Mouse (Mus musculus) hindbrain, embryonic 12.5 days (tissue): ENCODE measurements at regions not wholly inside any gene's neighbourhood (a gene's known extent, or its start where the extent isn't known, plus 50 kb on each side); places are given as distances from the start of the nearest gene placed in this dataset.

ENCODE experiments used
- ATAC-seq: fragments of 200-750 bp; cut with Nextera tagmentation; 2 replicates; pipeline ENCODE4 v1.8.0; 2017; ENCODE audit warnings: moderate TSS enrichment; ENCODE audit not compliant: low FRiP score
- H3K27ac ChIP-seq: fragments of 300-500 bp; sonication (generic); 2 replicates; pipeline ENCODE4 v1.5.1; 2016; ENCODE audit warnings: mild to moderate bottlenecking
- H3K27me3 ChIP-seq: fragments of 300-500 bp; sonication (generic); 2 replicates; pipeline ENCODE4 v1.6.1; 2016; ENCODE audit warnings: mild to moderate bottlenecking
- H3K36me3 ChIP-seq: fragments of 300-500 bp; sonication (generic); 2 replicates; pipeline ENCODE4 v1.6.1; 2016; ENCODE audit warnings: mild to moderate bottlenecking
- H3K4me1 ChIP-seq: fragments of 300-500 bp; sonication (generic); 2 replicates; pipeline ENCODE4 v1.6.1; 2016
- H3K4me2 ChIP-seq: fragments of 300-500 bp; sonication (generic); replicated peaks from 2 replicates; pipeline ENCODE4 v1.6.1; 2016; ENCODE audit warnings: mild to moderate bottlenecking
- H3K4me3 ChIP-seq: fragments of 300-500 bp; sonication (generic); 2 replicates; pipeline ENCODE4 v1.5.1; 2016; ENCODE audit warnings: mild to moderate bottlenecking
- H3K9ac ChIP-seq: fragments of 300-500 bp; sonication (generic); 2 replicates; pipeline ENCODE4 v1.6.1; 2016; ENCODE audit warnings: mild to moderate bottlenecking, moderate library complexity
- H3K9me3 ChIP-seq: fragments of 300-500 bp; sonication (generic); replicated peaks from 2 replicates; pipeline ENCODE4 v1.6.1; 2016; ENCODE audit warnings: mild to moderate bottlenecking
- WGBS: fragments of 180-500 bp; shearing (Covaris S2); methylation state at CpG from one replicate; pipeline ENCODE4 v1.1.7; 2016; 5-methylcytosine and 5-hydroxymethylcytosine counted together

- Histone ChIP-seq H3K4me1 (no peaks in the 10 kb centered on the region), H3K4me2 (no peak overlapping the region), H3K27me3 (no peaks in the 10 kb centered on the region), H3K27ac (no peak overlapping the region), H3K4me3 (no peak overlapping the region), H3K9me3 (no peaks in the 10 kb centered on the region), H3K9ac (no peak overlapping the region), H3K36me3 (no peaks in the 10 kb centered on the region)
- 84% methylated on average over 5 of the region's 5 CpGs for WGBS
- ATAC-seq = no peak
These were observed 479.9 kb downstream of the Gm826 start for GRCm38 (mm10) chr2:159853891-159854665.

- Histone ChIP-seq H3K4me3 (no peak overlapping the region), H3K9ac (no peak overlapping the region), H3K4me2 (no peak overlapping the region), H3K27me3 (no peaks in the 10 kb centered on the region), H3K36me3 (no peaks in the 10 kb centered on the region), H3K27ac (no peak overlapping the region), H3K4me1 (no peaks in the 10 kb centered on the region), H3K9me3 (no peaks in the 10 kb centered on the region)
- 83% methylated on average over 4 of the region's 4 CpGs for WGBS
- ATAC-seq = no peak
These were observed 481.0 kb downstream of the Gm826 start for GRCm38 (mm10) chr2:159852959-159853358.

GRCm38 (mm10) chr2:159832488-159833113 lies 501.4 kb downstream of the Gm826 start:
- Histone ChIP-seq H3K4me3 (no peak overlapping the region), H3K9me3 (no peaks in the 10 kb centered on the region), H3K9ac (no peak overlapping the region), H3K27ac (no peak overlapping the region), H3K27me3 (no peaks in the 10 kb centered on the region), H3K4me2 (no peak overlapping the region), H3K36me3 (no peaks in the 10 kb centered on the region), H3K4me1 (no peaks in the 10 kb centered on the region)
- 83% methylated on average over 7 of the region's 7 CpGs for WGBS
- no peak for ATAC-seq

GRCm38 (mm10) chr2:159826417-159826816 lies 507.5 kb downstream of the Gm826 start:
- 79% methylated on average over 2 of the region's 2 CpGs for WGBS
- no peaks in the 10 kb centered on the region for H3K36me3 ChIP-seq
- ATAC-seq = no peak
- no peaks in the 10 kb centered on the region for H3K27me3 ChIP-seq
- H3K27ac ChIP-seq = no peak overlapping the region
- H3K9me3 ChIP-seq = no peaks in the 10 kb centered on the region
- H3K4me2 ChIP-seq = no peak overlapping the region
- no peaks in the 10 kb centered on the region for H3K4me1 ChIP-seq
- H3K4me3 ChIP-seq = no peak overlapping the region
- H3K9ac ChIP-seq = no peak overlapping the region

GRCm38 (mm10) chr2:159818556-159818955 lies 515.4 kb downstream of the Gm826 start:
- H3K27me3 ChIP-seq = no peaks in the 10 kb centered on the region
- no peaks in the 10 kb centered on the region for H3K9me3 ChIP-seq
- WGBS = 77% methylated on average over 2 of the region's 2 CpGs
- no peaks in the 10 kb centered on the region for H3K36me3 ChIP-seq
- no peak overlapping the region for H3K4me3 ChIP-seq
- ATAC-seq = no peak
- H3K4me2 ChIP-seq = no peak overlapping the region
- H3K27ac ChIP-seq = no peak overlapping the region
- no peak overlapping the region for H3K9ac ChIP-seq
- no peaks in the 10 kb centered on the region for H3K4me1 ChIP-seq

- Histone ChIP-seq H3K27me3 (no peaks in the 10 kb centered on the region), H3K4me2 (no peak overlapping the region), H3K36me3 (no peaks in the 10 kb centered on the region), H3K27ac (no peak overlapping the region), H3K9ac (no peak overlapping the region), H3K4me3 (no peak overlapping the region), H3K9me3 (no peaks in the 10 kb centered on the region), H3K4me1 (no peaks in the 10 kb centered on the region)
- ATAC-seq = no peak
- 88% methylated on average over 8 of the region's 8 CpGs for WGBS
These were observed 517.6 kb downstream of the Gm826 start for GRCm38 (mm10) chr2:159816344-159816743.
